Mouse (Mus musculus) limb, embryonic 12.5 days (tissue): Measurements from ENCODE around the gene Cpt1c. TPM values are rescaled to one million over a fixed set of nuclear protein-coding genes. Genes with fewer than 3 reads are reported as not detected.

Source experiments
- ATAC-seq: fragments of 200-750 bp; cut with Nextera tagmentation; 2 replicates; pipeline ENCODE4 v1.8.0; 2017; ENCODE audit warnings: low read depth, moderate TSS enrichment; ENCODE audit not compliant: insufficient number of reproducible peaks, insufficient read depth, low FRiP score, low TSS enrichment
- H3K27ac ChIP-seq: fragments of 300-500 bp; sonication (generic); 2 replicates; pipeline ENCODE4 v1.5.1; 2016; ENCODE audit warnings: mild to moderate bottlenecking, moderate library complexity
- H3K27me3 ChIP-seq: fragments of 300-500 bp; sonication (generic); 2 replicates; pipeline ENCODE4 v1.6.1; 2016; ENCODE audit warnings: mild to moderate bottlenecking, moderate library complexity
- H3K36me3 ChIP-seq: fragments of 300-500 bp; sonication (generic); 2 replicates; pipeline ENCODE4 v1.6.1; 2016; ENCODE audit warnings: mild to moderate bottlenecking, moderate library complexity
- H3K4me1 ChIP-seq: fragments of 300-500 bp; sonication (generic); replicated peaks from 2 replicates; pipeline ENCODE4 v1.6.1; 2016
- H3K4me2 ChIP-seq: fragments of 300-500 bp; sonication (generic); 2 replicates; pipeline ENCODE4 v1.6.1; 2016; ENCODE audit warnings: mild to moderate bottlenecking, moderate library complexity
- H3K4me3 ChIP-seq: fragments of 300-500 bp; sonication (generic); replicated peaks from 2 replicates; pipeline ENCODE4 v1.5.1; 2016; ENCODE audit warnings: mild to moderate bottlenecking
- H3K9ac ChIP-seq: fragments of 300-500 bp; sonication (generic); replicated peaks from 2 replicates; pipeline ENCODE4 v1.6.1; 2016; ENCODE audit warnings: mild to moderate bottlenecking, moderate library complexity
- H3K9me3 ChIP-seq: fragments of 300-500 bp; sonication (generic); 2 replicates; pipeline ENCODE4 v1.6.1; 2016; ENCODE audit warnings: mild to moderate bottlenecking, moderate library complexity
- WGBS: fragments of 180-500 bp; shearing (Covaris S2); methylation state at CpG from one replicate; pipeline ENCODE4 v1.1.7; 2016; 5-methylcytosine and 5-hydroxymethylcytosine counted together
- microRNA-seq: library from miRNA; unstranded; fragments of <30 nt; microRNA quantifications from one replicate; pipeline ENCODE4, GENCODE M21; 2017
- polyA plus RNA-seq: library from polyadenylated mRNA; unstranded; fragments of >200 nt; fragmentation: Nextera tagmentation; extraction: Ambion mirVana; gene quantifications from 2 replicates; pipeline ENCODE4 v1.2.1, GENCODE M21; 2016

Cpt1c gene
- polyA plus RNA-seq, 1 experiment from 2014 or later: 27.8 TPM

DNA sequence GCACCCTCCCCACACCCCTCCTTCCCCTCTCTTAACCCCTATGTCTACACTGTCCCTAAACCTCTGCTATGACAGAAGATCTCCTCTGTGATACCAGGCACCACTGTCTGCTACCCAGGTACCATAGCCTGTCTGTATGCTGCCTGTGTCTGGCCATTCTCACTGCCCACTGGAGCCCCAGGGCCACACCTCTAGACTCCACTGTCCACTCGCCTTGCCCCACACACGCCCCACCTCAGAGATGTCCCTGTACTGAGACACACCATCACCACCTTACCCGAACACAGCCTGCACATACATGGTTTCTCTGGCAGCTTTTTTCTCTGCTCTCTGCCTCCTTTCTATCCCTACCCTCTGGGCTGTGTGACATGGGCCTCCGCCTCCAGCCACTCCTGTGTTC lies 57.8 kb downstream of the Cpt1c start:
- ATAC-seq: no peak
- no peak overlapping the region for H3K27ac ChIP-seq
- no peaks in the 10 kb centered on the region for H3K4me1 ChIP-seq
- no peaks in the 10 kb centered on the region for H3K9me3 ChIP-seq
- H3K4me3 ChIP-seq: no peak overlapping the region
- H3K9ac ChIP-seq: no peak overlapping the region
- no peaks in the 10 kb centered on the region for H3K27me3 ChIP-seq
- peaks cover 76% of the 10 kb centered on the region for H3K36me3 ChIP-seq
- no peak overlapping the region for H3K4me2 ChIP-seq
- 92% methylated on average over 4 of the region's 4 CpGs for WGBS

DNA sequence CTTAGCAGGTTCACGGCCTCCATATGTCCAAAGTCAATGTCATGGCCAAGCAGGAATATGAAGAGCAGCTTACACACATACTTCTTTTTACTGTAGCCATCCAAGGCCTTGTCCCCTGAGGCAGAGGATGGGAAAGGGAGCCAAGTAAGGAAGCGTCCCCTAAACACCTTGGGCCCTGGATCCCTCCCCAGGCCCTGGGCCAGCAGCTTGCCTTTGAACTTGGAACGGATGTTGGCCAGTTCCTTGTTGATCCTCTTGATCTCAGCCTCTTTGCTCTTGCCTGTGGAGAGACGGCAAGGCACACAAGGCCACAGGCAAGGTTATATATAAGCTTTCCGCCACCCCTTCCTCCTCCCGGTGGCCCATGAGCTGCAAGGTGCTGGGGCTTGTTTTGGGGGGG lies 58.5 kb downstream of the Cpt1c start:
- no peaks in the 10 kb centered on the region for H3K27me3 ChIP-seq
- no peak for ATAC-seq
- peaks cover 79% of the 10 kb centered on the region for H3K36me3 ChIP-seq
- H3K9me3 ChIP-seq: no peaks in the 10 kb centered on the region
- no peaks in the 10 kb centered on the region for H3K4me1 ChIP-seq
- H3K27ac ChIP-seq: no peak overlapping the region
- no peak overlapping the region for H3K4me3 ChIP-seq
- WGBS: 83% methylated on average over 6 of the region's 6 CpGs
- no peak overlapping the region for H3K9ac ChIP-seq
- H3K4me2 ChIP-seq: no peak overlapping the region

DNA sequence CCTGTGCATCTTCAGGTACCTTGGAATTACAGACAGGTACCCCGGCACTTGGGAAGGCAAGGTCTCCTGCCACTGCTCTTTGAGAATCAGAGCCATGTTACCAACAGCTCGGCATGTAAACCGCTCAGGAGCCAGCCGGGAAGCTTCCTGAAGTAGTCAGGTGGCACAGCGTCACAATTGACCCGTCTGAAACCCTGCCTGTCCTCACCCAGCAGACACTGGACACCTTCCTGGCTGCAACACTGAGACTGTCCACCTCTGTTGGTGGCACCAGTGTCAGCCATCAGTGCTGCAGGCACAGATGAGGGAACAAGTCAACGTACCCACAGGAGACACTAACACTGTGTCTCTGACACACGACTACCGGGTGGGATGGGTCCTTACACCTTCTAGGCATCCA lies 59.3 kb downstream of the Cpt1c start:
- Histone ChIP-seq H3K27me3 (no peaks in the 10 kb centered on the region), H3K4me1 (no peaks in the 10 kb centered on the region), H3K36me3 (peaks cover 82% of the 10 kb centered on the region), H3K4me2 (no peak overlapping the region), H3K9ac (no peak overlapping the region), H3K9me3 (no peaks in the 10 kb centered on the region), H3K27ac (no peak overlapping the region), H3K4me3 (no peak overlapping the region)
- 87% methylated on average over 9 of the region's 9 CpGs for WGBS
- ATAC-seq: no peak

DNA sequence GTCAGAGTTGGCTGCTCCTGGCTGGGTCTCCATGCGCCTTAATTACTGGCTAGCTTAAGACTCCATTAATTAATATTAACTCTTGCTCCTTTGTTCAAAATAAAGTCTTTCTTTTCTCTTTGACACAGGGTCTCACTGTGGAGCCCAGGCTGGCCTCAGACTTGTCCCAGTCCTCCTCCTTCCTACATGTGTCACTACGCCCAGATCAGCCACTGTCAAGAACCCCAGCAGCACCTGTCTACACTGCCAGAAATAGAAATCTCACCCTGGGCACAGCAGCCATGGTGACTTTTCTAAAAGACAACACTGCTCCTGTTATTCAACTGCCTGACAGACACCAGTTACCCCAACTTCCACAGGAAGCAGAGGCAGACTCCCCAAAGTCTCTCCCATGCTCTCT lies 60.3 kb downstream of the Cpt1c start:
- peaks cover 82% of the 10 kb centered on the region for H3K36me3 ChIP-seq
- no peak for ATAC-seq
- H3K27me3 ChIP-seq: no peaks in the 10 kb centered on the region
- WGBS: 92% methylated on average over 2 of the region's 2 CpGs
- H3K9ac ChIP-seq: no peak overlapping the region
- H3K9me3 ChIP-seq: no peaks in the 10 kb centered on the region
- no peaks in the 10 kb centered on the region for H3K4me1 ChIP-seq
- H3K4me2 ChIP-seq: no peak overlapping the region
- no peak overlapping the region for H3K27ac ChIP-seq
- H3K4me3 ChIP-seq: no peak overlapping the region

Small RNA genes lying within 50 kb of the gene (microRNA-seq; reads per million reads assigned to microRNA genes)
- not detected for gene Mir7054

Other genes starting within 250 kb of the Cpt1c start
- gene Vrk3, start 226.4 kb downstream of the Cpt1c start, polyA plus RNA-seq: 36.2 and 36.8 TPM in 2 replicates
- 2.6 and 3.3 TPM in 2 replicates for gene Zfp473, start 223.8 kb downstream of the Cpt1c start, polyA plus RNA-seq
- gene Nup62, start 158.8 kb downstream of the Cpt1c start, polyA plus RNA-seq: 105 and 114 TPM in 2 replicates
- gene Il4i1, start 158.5 kb downstream of the Cpt1c start, polyA plus RNA-seq: 1.5 and 2.5 TPM in 2 replicates
- gene Atf5, start 158.2 kb downstream of the Cpt1c start, polyA plus RNA-seq: 3.7 and 4.1 TPM in 2 replicates
- gene Akt1s1, start 125.9 kb downstream of the Cpt1c start, polyA plus RNA-seq: 106 and 110 TPM in 2 replicates
- gene Tbc1d17, start 125.8 kb downstream of the Cpt1c start, polyA plus RNA-seq: 84.7 and 96.2 TPM in 2 replicates
- gene Pnkp, start 117.7 kb downstream of the Cpt1c start, polyA plus RNA-seq: 35.5 and 37.3 TPM in 2 replicates
- 615 and 666 TPM in 2 replicates for gene Ptov1, start 105.1 kb downstream of the Cpt1c start, polyA plus RNA-seq
- 116 and 127 TPM in 2 replicates for gene Med25, start 82.1 kb downstream of the Cpt1c start, polyA plus RNA-seq
- 21.6 and 24.8 TPM in 2 replicates for gene Fuz, start 78.8 kb downstream of the Cpt1c start, polyA plus RNA-seq
- gene Ap2a1, start 45.4 kb downstream of the Cpt1c start, polyA plus RNA-seq: 74.2 and 77.6 TPM in 2 replicates
- gene Tsks, start 31.6 kb downstream of the Cpt1c start, polyA plus RNA-seq: 0.11 TPM in 1 of 2 replicates, not detected in the other
- 704 and 706 TPM in 2 replicates for gene Prmt1, start 11.7 kb upstream of the Cpt1c start, polyA plus RNA-seq
- 90.9 and 97.2 TPM in 2 replicates for gene Irf3, start 22.8 kb upstream of the Cpt1c start, polyA plus RNA-seq
- gene Bcl2l12, start 23.9 kb upstream of the Cpt1c start, polyA plus RNA-seq: 87.3 and 96.8 TPM in 2 replicates
- gene Scaf1, start 41.5 kb upstream of the Cpt1c start, polyA plus RNA-seq: 42.1 and 46.9 TPM in 2 replicates
- 20.8 and 21.4 TPM in 2 replicates for gene Rras, start 43.1 kb upstream of the Cpt1c start, polyA plus RNA-seq
- 15.0 and 16.2 TPM in 2 replicates for gene Prr12, start 78.0 kb upstream of the Cpt1c start, polyA plus RNA-seq
- gene Nosip, start 87.6 kb upstream of the Cpt1c start, polyA plus RNA-seq: 60.6 and 69.7 TPM in 2 replicates
- 21.2 and 21.7 TPM in 2 replicates for gene Prrg2, start 87.8 kb upstream of the Cpt1c start, polyA plus RNA-seq
- gene Rcn3, start 117.4 kb upstream of the Cpt1c start, polyA plus RNA-seq: 261 and 271 TPM in 2 replicates
- gene Fcgrt, start 129.0 kb upstream of the Cpt1c start, polyA plus RNA-seq: 12.3 and 13.4 TPM in 2 replicates
- 1,572 and 1,576 TPM in 2 replicates for gene Rps11, start 149.6 kb upstream of the Cpt1c start, polyA plus RNA-seq
- gene Rpl13a, start 153.9 kb upstream of the Cpt1c start, polyA plus RNA-seq: 1,352 and 1,447 TPM in 2 replicates
- 0.32 TPM in 1 of 2 replicates, not detected in the other for gene Gm45713, start 161.4 kb upstream of the Cpt1c start, polyA plus RNA-seq
- 0.71 and 0.83 TPM in 2 replicates for gene Flt3l, start 161.6 kb upstream of the Cpt1c start, polyA plus RNA-seq
- 91.8 and 93.0 TPM in 2 replicates for gene Pih1d1, start 179.5 kb upstream of the Cpt1c start, polyA plus RNA-seq
- gene Aldh16a1, start 179.7 kb upstream of the Cpt1c start, polyA plus RNA-seq: 51.4 and 53.8 TPM in 2 replicates
- gene Slc17a7, start 189.1 kb upstream of the Cpt1c start, polyA plus RNA-seq: 0.17 and 0.25 TPM in 2 replicates
- gene Gfy, start 204.7 kb upstream of the Cpt1c start, polyA plus RNA-seq: not detected in 2 replicates
- gene Pth2, start 206.1 kb upstream of the Cpt1c start, polyA plus RNA-seq: not detected in 2 replicates
- 1.0 and 1.7 TPM in 2 replicates for gene Ccdc155, start 230.0 kb upstream of the Cpt1c start, polyA plus RNA-seq
- gene Dkkl1, start 237.3 kb upstream of the Cpt1c start, polyA plus RNA-seq: 0.80 and 1.2 TPM in 2 replicates
- 316 and 326 TPM in 2 replicates for gene Tead2, start 240.9 kb upstream of the Cpt1c start, polyA plus RNA-seq